Mouse (Mus musculus): ENCODE measurements around the gene Ncs1.
A peak's percentile ranks its signal among the peaks of the same experiment; 100 is the strongest.

Ncs1 gene

GRCm38 (mm10) chr2:31244216-31244615, 1.4 kb upstream of the Ncs1 start:
- no peak for DNase-seq (ENCODE audit: extremely low read depth, insufficient read length, low spot score)

- no peak for DNase-seq (ENCODE audit: extremely low read depth, insufficient read length, low spot score)
Measured at GRCm38 (mm10) chr2:31245051-31245450, 572 bp upstream of the Ncs1 start.

- DNase-seq (ENCODE audit: extremely low read depth, insufficient read length, low spot score), result peak; percentile 64
Measured at GRCm38 (mm10) chr2:31246251-31246971, 788 bp downstream of the Ncs1 start.

GRCm38 (mm10) chr2:31248856-31249255, 3.2 kb downstream of the Ncs1 start:
- DNase-seq (ENCODE audit: extremely low read depth, insufficient read length, low spot score), result no peak

- DNase-seq (ENCODE audit: extremely low read depth, insufficient read length, low spot score), result no peak
Measured at GRCm38 (mm10) chr2:31252167-31252566, 6.5 kb downstream of the Ncs1 start.

- no peak for DNase-seq (ENCODE audit: extremely low read depth, insufficient read length, low spot score)
Measured at GRCm38 (mm10) chr2:31253463-31253862, 7.8 kb downstream of the Ncs1 start.

- no peak for DNase-seq (ENCODE audit: extremely low read depth, insufficient read length, low spot score)
Measured at GRCm38 (mm10) chr2:31254806-31255205, 9.2 kb downstream of the Ncs1 start.

GRCm38 (mm10) chr2:31255952-31256938, 10.6 kb downstream of the Ncs1 start:
- peak; percentile 61 for DNase-seq (ENCODE audit: extremely low read depth, insufficient read length, low spot score)

- no peak for DNase-seq (ENCODE audit: extremely low read depth, insufficient read length, low spot score)
Measured at GRCm38 (mm10) chr2:31257096-31257495, 11.5 kb downstream of the Ncs1 start.

GRCm38 (mm10) chr2:31258609-31259366, 13.2 kb downstream of the Ncs1 start:
- DNase-seq (ENCODE audit: extremely low read depth, insufficient read length, low spot score), result peak; percentile 73

GRCm38 (mm10) chr2:31259367-31259920, 13.8 kb downstream of the Ncs1 start:
- no peak for DNase-seq (ENCODE audit: extremely low read depth, insufficient read length, low spot score)

GRCm38 (mm10) chr2:31260549-31260948, 14.9 kb downstream of the Ncs1 start:
- no peak for DNase-seq (ENCODE audit: extremely low read depth, insufficient read length, low spot score)

- no peak for DNase-seq (ENCODE audit: extremely low read depth, insufficient read length, low spot score)
Measured at GRCm38 (mm10) chr2:31263039-31263461, 17.4 kb downstream of the Ncs1 start.

- DNase-seq (ENCODE audit: extremely low read depth, insufficient read length, low spot score), result peak; percentile 60
Measured at GRCm38 (mm10) chr2:31263746-31264378, 18.2 kb downstream of the Ncs1 start.

- DNase-seq (ENCODE audit: extremely low read depth, insufficient read length, low spot score), result no peak
Measured at GRCm38 (mm10) chr2:31267447-31267846, 21.8 kb downstream of the Ncs1 start.

GRCm38 (mm10) chr2:31268631-31269030, 23.0 kb downstream of the Ncs1 start:
- no peak for DNase-seq (ENCODE audit: extremely low read depth, insufficient read length, low spot score)

- no peak for DNase-seq (ENCODE audit: extremely low read depth, insufficient read length, low spot score)
Measured at GRCm38 (mm10) chr2:31269188-31269587, 23.6 kb downstream of the Ncs1 start.

- DNase-seq (ENCODE audit: extremely low read depth, insufficient read length, low spot score), result no peak
Measured at GRCm38 (mm10) chr2:31269847-31270246, 24.2 kb downstream of the Ncs1 start.

GRCm38 (mm10) chr2:31270470-31270869, 24.8 kb downstream of the Ncs1 start:
- no peak for DNase-seq (ENCODE audit: extremely low read depth, insufficient read length, low spot score)

GRCm38 (mm10) chr2:31271071-31271470, 25.4 kb downstream of the Ncs1 start:
- DNase-seq (ENCODE audit: extremely low read depth, insufficient read length, low spot score), result no peak

Measured in 3134 (cell line).